Mouse (Mus musculus): ENCODE results near the gene Rab44.
A peak's percentile ranks its signal among the peaks of the same experiment; 100 is the strongest.
"Not testable (repeated sequence)": the region's sequence is repeated elsewhere in the genome, so short reads cannot be mapped to it uniquely, and the experiment has no call there.

Gene Rab44

GRCm38 (mm10) chr17:29091348-29091944 is 22.5 kb upstream of the Rab44 start:
- no peak for DNase-seq (ENCODE audit: low read depth)

DNA sequence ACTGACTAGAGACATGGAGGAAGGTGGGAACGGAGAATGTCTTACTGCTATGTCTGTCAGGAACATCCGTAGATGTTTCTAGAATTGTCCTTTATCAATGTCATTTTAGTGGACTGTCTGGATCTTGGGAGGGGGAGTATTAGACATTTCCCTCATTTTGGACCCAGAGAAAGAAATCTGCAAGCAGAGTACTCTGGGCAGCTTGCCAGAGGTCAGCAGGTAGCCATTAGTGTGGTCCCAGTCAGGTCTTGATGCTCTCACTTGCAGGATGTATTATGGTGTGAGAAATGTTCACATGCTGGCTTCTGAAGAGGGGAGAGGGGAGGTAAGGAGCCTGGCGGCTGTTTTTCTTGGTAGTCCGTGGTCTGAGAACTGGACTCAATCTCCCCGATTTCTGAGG is 21.4 kb upstream of the Rab44 start:
- no peak for DNase-seq (ENCODE audit: low read depth)

GRCm38 (mm10) chr17:29093110-29093952 is 20.6 kb upstream of the Rab44 start:
- peak; percentile 96 for DNase-seq (ENCODE audit: low read depth)

GRCm38 (mm10) chr17:29093961-29094309 is 20.0 kb upstream of the Rab44 start:
- no peak for DNase-seq (ENCODE audit: low read depth)

DNA sequence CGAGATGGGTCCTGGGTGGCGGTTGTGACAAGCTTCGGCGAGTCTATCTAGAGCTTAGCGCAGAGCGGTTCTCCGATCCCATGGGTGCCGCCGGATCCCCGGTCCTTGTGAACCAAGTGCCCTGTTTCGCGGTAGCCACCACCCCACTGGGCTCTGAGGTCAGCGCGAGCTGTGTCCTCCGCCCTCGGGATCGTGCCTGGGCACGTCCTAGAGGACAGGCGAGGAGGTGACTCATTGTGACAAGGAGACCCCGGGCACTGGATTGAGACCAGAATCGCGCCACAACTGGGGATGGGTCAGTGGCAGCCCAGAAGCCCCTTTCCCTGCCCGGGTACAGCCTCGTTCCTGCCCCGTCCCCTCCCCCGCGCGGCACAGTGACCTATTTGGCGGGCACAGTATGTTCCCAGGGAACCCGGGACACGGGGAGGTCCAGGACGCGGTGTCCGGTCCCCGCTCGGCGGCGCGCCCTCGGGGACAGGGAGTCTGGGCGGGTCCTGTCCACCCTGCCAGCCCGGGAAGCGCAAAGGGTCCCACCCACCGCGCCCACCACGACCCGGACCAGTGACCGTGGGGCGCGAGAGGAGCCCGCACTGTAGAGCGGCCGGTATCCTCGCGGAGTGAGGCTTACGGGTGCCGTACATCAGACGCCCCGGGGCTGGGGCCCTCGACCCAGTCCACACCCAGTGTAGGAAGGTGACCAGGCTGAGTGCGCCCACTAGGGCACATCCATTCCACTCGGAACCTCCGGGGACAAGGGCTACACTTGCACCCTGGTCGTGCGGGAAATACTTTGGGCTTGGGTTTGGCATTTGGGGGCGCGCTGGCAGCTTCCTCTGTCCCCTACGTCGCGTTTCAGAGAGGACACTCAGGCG is 19.4 kb upstream of the Rab44 start:
- DNase-seq (ENCODE audit: low read depth): peak; percentile 63

- DNase-seq (ENCODE audit: low read depth): peak; percentile 99
These were observed 18.7 kb upstream of the Rab44 start for GRCm38 (mm10) chr17:29095201-29095733.

- no peak for DNase-seq (ENCODE audit: low read depth)
These were observed 17.7 kb upstream of the Rab44 start for GRCm38 (mm10) chr17:29096245-29096644.

DNA sequence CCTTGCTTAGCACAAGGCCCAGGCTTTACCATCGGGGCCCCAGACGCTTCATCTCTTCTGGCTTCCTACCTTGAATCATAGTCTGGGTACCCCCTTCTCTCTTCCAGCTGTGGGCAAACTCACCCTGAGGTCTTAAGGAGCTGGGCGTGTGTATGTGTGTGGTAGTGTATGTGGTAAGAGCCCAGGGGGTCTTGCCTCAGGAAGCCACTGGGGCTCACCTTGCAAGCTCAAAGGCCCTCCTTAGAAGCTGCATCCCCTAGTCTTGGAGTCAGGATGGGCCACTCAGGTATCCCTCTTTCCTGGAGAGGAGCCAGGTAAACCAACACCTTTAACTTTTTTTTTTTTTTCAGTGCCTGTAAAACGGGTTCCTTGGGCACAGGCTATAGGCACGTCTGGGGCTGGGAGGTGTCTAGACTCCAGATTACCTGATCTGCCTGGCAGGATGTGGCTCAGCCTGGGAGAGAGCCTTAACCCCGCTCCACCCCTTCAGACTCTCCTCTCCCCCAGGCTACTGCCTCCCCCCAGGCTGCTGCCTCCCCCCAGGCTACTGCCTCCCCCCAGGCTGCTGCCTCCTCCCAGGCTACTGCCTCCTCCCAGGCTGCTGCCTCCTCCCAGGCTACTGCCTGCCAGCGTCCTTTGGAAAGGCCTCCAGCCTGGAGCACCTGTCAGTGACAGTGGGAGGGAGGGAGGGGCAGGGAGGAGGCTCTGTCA is 16.9 kb upstream of the Rab44 start:
- no peak for DNase-seq (ENCODE audit: low read depth)

GRCm38 (mm10) chr17:29098291-29098690 is 15.7 kb upstream of the Rab44 start:
- no peak for DNase-seq (ENCODE audit: low read depth)

DNA sequence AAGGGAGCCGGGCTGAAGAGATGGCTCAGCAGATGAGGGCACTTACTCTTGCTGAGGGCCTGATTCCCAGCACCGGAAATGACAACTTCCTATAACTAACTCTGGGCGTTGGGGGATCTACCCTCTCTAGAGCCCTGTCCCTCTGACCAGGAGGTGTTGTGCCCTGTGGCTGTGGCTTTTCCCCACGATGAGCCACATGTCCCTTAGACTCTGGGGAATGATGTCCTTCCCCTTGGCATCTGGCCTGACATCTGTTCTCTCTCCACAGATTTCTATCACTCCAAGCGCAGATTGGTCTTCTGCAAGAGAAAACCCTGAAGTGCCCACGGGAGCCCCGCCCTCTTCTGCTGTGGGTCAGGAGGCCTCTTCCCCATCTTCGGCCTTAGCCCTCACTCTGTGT is 14.9 kb upstream of the Rab44 start:
- peak; percentile 79 for DNase-seq (ENCODE audit: low read depth)

DNA sequence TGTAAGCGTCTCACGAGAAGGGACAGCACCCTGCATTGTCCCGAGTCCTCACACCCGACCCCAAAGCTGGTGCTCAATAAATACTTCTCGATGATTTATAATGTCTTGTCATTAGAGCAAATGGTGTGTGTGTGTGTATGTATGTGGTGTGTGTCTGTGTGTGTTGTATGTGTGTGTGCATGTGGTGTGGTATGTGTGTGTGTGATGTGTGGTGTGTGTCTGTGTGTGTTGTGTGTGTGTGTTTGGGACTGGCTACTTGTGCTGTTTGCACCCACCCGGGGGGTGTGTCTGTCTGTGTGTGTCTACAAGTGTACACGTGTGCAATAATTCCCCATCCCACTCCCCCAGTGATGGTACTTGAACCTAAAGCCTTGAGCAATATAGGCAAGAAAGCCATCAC is 13.3 kb upstream of the Rab44 start:
- DNase-seq (ENCODE audit: low read depth): no peak

DNA sequence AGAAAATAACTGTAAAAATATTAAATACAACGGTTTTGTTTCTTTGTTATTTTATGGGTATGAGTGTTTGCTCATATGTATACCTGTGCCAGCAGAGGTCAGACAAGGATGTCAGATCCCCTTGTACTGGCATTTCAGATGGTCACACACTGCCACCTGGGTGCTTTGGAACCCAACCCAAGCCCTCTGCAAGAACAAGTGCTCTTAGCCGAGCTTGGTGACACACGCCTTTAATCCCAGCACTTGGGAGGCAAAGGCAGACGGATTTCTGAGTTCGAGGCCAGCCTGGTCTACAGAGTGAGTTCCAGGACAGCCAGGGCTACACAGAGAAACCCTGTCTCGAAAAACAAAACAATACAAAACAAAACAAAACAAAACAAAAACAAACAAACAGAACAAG is 3.6 kb upstream of the Rab44 start:
- not testable (repeated sequence) for DNase-seq (ENCODE audit: low read depth)

- peak; percentile 98 for DNase-seq (ENCODE audit: low read depth)
These were observed 2.6 kb upstream of the Rab44 start for GRCm38 (mm10) chr17:29111332-29111731.

DNA sequence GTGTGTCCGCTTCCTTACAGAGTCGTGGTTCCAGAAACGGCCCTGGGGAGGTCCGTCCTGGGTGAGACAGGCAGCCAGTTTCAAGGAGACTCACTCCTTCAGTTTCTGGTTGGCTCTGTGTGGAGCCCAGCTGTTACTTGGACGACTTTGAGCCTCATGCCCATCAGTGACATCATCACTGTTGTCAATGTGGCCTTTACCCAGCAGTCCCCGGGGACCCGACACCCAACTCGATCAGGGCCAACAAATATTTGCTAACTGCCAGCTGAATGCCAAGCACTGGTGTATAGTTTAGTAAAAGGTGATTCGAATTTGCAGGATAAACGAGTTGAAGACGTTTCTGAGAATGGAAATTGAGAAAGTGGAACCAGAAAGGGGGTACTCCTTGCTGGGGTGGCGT is 2.1 kb downstream of the Rab44 start:
- no peak for DNase-seq (ENCODE audit: low read depth)

GRCm38 (mm10) chr17:29117006-29117648 is 3.2 kb downstream of the Rab44 start:
- DNase-seq (ENCODE audit: low read depth): no peak

GRCm38 (mm10) chr17:29118057-29118456 is 4.1 kb downstream of the Rab44 start:
- DNase-seq (ENCODE audit: low read depth): no peak

GRCm38 (mm10) chr17:29120666-29121065 is 6.7 kb downstream of the Rab44 start:
- DNase-seq (ENCODE audit: low read depth): no peak

GRCm38 (mm10) chr17:29122817-29123216 is 8.9 kb downstream of the Rab44 start:
- DNase-seq (ENCODE audit: low read depth): no peak

GRCm38 (mm10) chr17:29123578-29124174 is 9.7 kb downstream of the Rab44 start:
- DNase-seq (ENCODE audit: low read depth): no peak

GRCm38 (mm10) chr17:29126561-29126960 is 12.6 kb downstream of the Rab44 start:
- DNase-seq (ENCODE audit: low read depth): no peak

- DNase-seq (ENCODE audit: low read depth): no peak
These were observed 15.4 kb downstream of the Rab44 start for GRCm38 (mm10) chr17:29129341-29129740.
